Mouse (Mus musculus) brain, embryonic 14.5 days (tissue): ENCODE results near the gene Tlr4.

ENCODE experiments used
- CTCF ChIP-seq: fragments of 200-500 bp; IDR thresholded peaks from 2 replicates; pipeline ENCODE4 v1.5.1; 2012; ENCODE audit warnings: inconsistent platforms, mild to moderate bottlenecking, moderate library complexity, borderline replicate concordance; ENCODE audit not compliant: insufficient read depth, insufficient read length; ENCODE audit errors: extremely low read depth
- POLR2A ChIP-seq: fragments of 200-500 bp; IDR thresholded peaks from 2 replicates; pipeline ENCODE4 v1.6.1; 2012; ENCODE audit warnings: mild to moderate bottlenecking, inconsistent platforms, borderline replicate concordance; ENCODE audit not compliant: poor library complexity, insufficient read depth, insufficient read length, severe bottlenecking; ENCODE audit errors: extremely low read depth

DNA sequence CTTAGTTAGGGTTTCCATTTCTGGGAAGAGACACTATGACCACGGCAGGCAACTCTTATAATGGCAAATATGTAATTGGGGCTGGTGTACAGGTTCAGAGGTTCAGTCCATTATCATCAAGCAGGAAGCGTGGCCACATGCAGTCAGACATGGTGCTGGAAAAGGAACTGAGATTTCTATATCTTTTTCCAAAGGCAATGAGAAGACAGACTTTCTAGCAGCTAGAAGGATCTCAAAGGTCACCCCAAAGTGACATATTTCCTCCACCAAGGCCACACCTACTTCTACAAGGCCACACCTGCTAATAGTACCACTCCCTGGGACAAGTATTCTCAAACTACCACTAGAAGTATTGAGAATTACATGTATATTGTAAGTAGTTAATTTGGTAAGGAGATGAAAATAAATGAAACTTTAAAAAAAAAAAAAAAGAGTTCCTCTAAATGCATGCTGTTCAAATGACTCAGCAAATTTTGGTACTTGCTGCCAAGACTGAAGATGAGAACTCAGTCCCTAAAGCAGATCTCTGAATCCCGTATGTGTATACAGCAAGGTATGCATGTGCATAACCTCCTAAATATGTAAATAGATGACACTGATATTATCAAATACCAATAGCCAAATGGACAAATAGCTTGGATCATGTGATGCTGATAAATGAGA lies 10.9 kb upstream of the Tlr4 start:
- TF ChIP-seq CTCF (no peak), POLR2A (no peak)
